Mouse (Mus musculus) urinary bladder, adult 2 months (tissue): ENCODE results near the gene Camk1g. TPM values are rescaled to one million over a fixed set of nuclear protein-coding genes. Genes with fewer than 3 reads are reported as not detected.

ENCODE experiments used
- DNase-seq: peaks from one replicate; pipeline ENCODE4 v3.0.0; 2022; ENCODE audit warnings: low spot score
- polyA plus RNA-seq: library from polyadenylated mRNA; depleted of rRNA; stranded (reverse); fragments of >200 nt; gene quantifications from 2 replicates; pipeline ENCODE4 v1.2.3, GENCODE M21; 2012

Camk1g gene
- polyA plus RNA-seq, 1 experiment: 0.48 TPM

- no peak for DNase-seq
Observed at GRCm38 (mm10) chr1:193334546-193334945, 35.6 kb downstream of the Camk1g start.

GRCm38 (mm10) chr1:193333776-193334175, 36.3 kb downstream of the Camk1g start:
- no peak for DNase-seq

- DNase-seq: no peak
Observed at GRCm38 (mm10) chr1:193332671-193333070, 37.4 kb downstream of the Camk1g start.

- DNase-seq: no peak
Observed at GRCm38 (mm10) chr1:193332018-193332417, 38.1 kb downstream of the Camk1g start.

GRCm38 (mm10) chr1:193330626-193331025, 39.5 kb downstream of the Camk1g start:
- DNase-seq: no peak

GRCm38 (mm10) chr1:193330172-193330571, 39.9 kb downstream of the Camk1g start:
- no peak for DNase-seq

GRCm38 (mm10) chr1:193329557-193329956, 40.5 kb downstream of the Camk1g start:
- no peak for DNase-seq

GRCm38 (mm10) chr1:193327686-193328085, 42.4 kb downstream of the Camk1g start:
- DNase-seq: no peak

GRCm38 (mm10) chr1:193327216-193327615, 42.9 kb downstream of the Camk1g start:
- DNase-seq: no peak

GRCm38 (mm10) chr1:193326456-193327145, 43.5 kb downstream of the Camk1g start:
- DNase-seq: no peak

- DNase-seq: no peak
Observed at GRCm38 (mm10) chr1:193325891-193326290, 44.2 kb downstream of the Camk1g start.

- no peak for DNase-seq
Observed at GRCm38 (mm10) chr1:193324224-193324623, 45.9 kb downstream of the Camk1g start.

GRCm38 (mm10) chr1:193323686-193324085, 46.4 kb downstream of the Camk1g start:
- no peak for DNase-seq

GRCm38 (mm10) chr1:193320398-193320797, 49.7 kb downstream of the Camk1g start:
- no peak for DNase-seq

- DNase-seq: no peak
Observed at GRCm38 (mm10) chr1:193319721-193320120, 50.4 kb downstream of the Camk1g start.

GRCm38 (mm10) chr1:193317159-193317559, 52.9 kb downstream of the Camk1g start:
- no peak for DNase-seq

- no peak for DNase-seq
Observed at GRCm38 (mm10) chr1:193316358-193316750, 53.7 kb downstream of the Camk1g start.

- DNase-seq: no peak
Observed at GRCm38 (mm10) chr1:193315705-193316357, 54.3 kb downstream of the Camk1g start.

GRCm38 (mm10) chr1:193311596-193311995, 58.5 kb downstream of the Camk1g start:
- no peak for DNase-seq

- no peak for DNase-seq
Observed at GRCm38 (mm10) chr1:193310519-193311085, 59.5 kb downstream of the Camk1g start.

GRCm38 (mm10) chr1:193309785-193310518, 60.1 kb downstream of the Camk1g start:
- no peak for DNase-seq

GRCm38 (mm10) chr1:193306832-193307231, 63.3 kb downstream of the Camk1g start:
- DNase-seq: no peak
